Mouse (Mus musculus): ENCODE measurements around the gene Hist2h3b. TPM values are rescaled to one million over a fixed set of nuclear protein-coding genes. Genes with fewer than 3 reads are reported as not detected.
"Not testable (repeated sequence)": the region's sequence is repeated elsewhere in the genome, so short reads cannot be mapped to it uniquely, and the experiment has no call there.

Hist2h3b gene
- polyA plus RNA-seq, 1 experiment from 2014 or later = 5.3 TPM

GRCm38 (mm10) chr3:96266132-96266710, 2.2 kb upstream of the Hist2h3b start:
- H3K36me3 ChIP-seq (ENCODE audit: control insufficient read depth, insufficient read depth, low read length) = no peaks in the 10 kb centered on the region
- H3K9me3 ChIP-seq (ENCODE audit: control insufficient read depth, low read length) = no peaks in the 10 kb centered on the region
- no peaks in the 10 kb centered on the region for H3K27me3 ChIP-seq (ENCODE audit: control insufficient read depth, insufficient read depth, low read length)
- H3K9ac ChIP-seq (replicated peaks; ENCODE audit: low read depth, low read length) = no peak overlapping the region
- no peak overlapping the region for H3K4me3 ChIP-seq (ENCODE audit: low read depth, low read length)
- 93% methylated on average over 8 of the region's 8 CpGs for WGBS
- H3K4me2 ChIP-seq (ENCODE audit: low read depth, low read length) = no peak overlapping the region
- no peak for ATAC-seq (ENCODE audit: low read depth)
- H3K4me1 ChIP-seq (ENCODE audit: control insufficient read depth, insufficient read depth, low read length) = peaks cover 20% of the 10 kb centered on the region; the same call in 1 of the 2 replicates
- no peak overlapping the region for H3K27ac ChIP-seq (ENCODE audit: low read depth, low read length)

GRCm38 (mm10) chr3:96267541-96267940, 913 bp upstream of the Hist2h3b start:
- ATAC-seq (ENCODE audit: low read depth) = no peak
- Histone ChIP-seq H3K9ac (replicated peaks; ENCODE audit: low read depth, low read length) (no peak overlapping the region), H3K4me1 (ENCODE audit: control insufficient read depth, insufficient read depth, low read length) (peaks cover 20% of the 10 kb centered on the region; the same call in 1 of the 2 replicates), H3K27me3 (ENCODE audit: control insufficient read depth, insufficient read depth, low read length) (no peaks in the 10 kb centered on the region), H3K4me3 (ENCODE audit: low read depth, low read length) (no peak overlapping the region), H3K9me3 (ENCODE audit: control insufficient read depth, low read length) (no peaks in the 10 kb centered on the region), H3K36me3 (ENCODE audit: control insufficient read depth, insufficient read depth, low read length) (no peaks in the 10 kb centered on the region), H3K4me2 (ENCODE audit: low read depth, low read length) (no peak overlapping the region), H3K27ac (ENCODE audit: low read depth, low read length) (no peak overlapping the region; the same call in 1 of the 2 replicates)
- WGBS = 82% methylated on average over 4 of the region's 4 CpGs

- Histone ChIP-seq H3K4me1 (ENCODE audit: control insufficient read depth, insufficient read depth, low read length) (peaks cover 16% of the 10 kb centered on the region; the same call in 1 of the 2 replicates), H3K4me2 (ENCODE audit: low read depth, low read length) (peak overlapping the region; percentile 93), H3K4me3 (ENCODE audit: low read depth, low read length) (peak overlapping the region; percentile 55), H3K9ac (replicated peaks; ENCODE audit: low read depth, low read length) (peak overlapping the region; percentile 53), H3K27ac (ENCODE audit: low read depth, low read length) (peak overlapping the region; percentile 92)
- peak; percentile 47 for ATAC-seq (ENCODE audit: low read depth)
- not testable (repeated sequence) for H3K36me3 ChIP-seq (ENCODE audit: control insufficient read depth, insufficient read depth, low read length); H3K9me3 ChIP-seq (ENCODE audit: control insufficient read depth, low read length); H3K27me3 ChIP-seq (ENCODE audit: control insufficient read depth, insufficient read depth, low read length)
- WGBS = under 1% methylated on average over 9 of the region's 44 CpGs
Observed at GRCm38 (mm10) chr3:96268776-96269378, 423 bp downstream of the Hist2h3b start.

GRCm38 (mm10) chr3:96269511-96270474, 1.3 kb downstream of the Hist2h3b start, which contains the start of gene Hist2h2bb:
Gene Hist2h2bb, plus strand, starts transcription at chr3:96269752.
- Histone ChIP-seq H3K4me1 (ENCODE audit: control insufficient read depth, insufficient read depth, low read length) (peaks cover 7% of the 10 kb centered on the region; the same call in 1 of the 2 replicates), H3K9me3 (ENCODE audit: control insufficient read depth, low read length) (no peaks in the 10 kb centered on the region), H3K9ac (replicated peaks; ENCODE audit: low read depth, low read length) (peak within 1 kb of the TSS; percentile 59), H3K36me3 (ENCODE audit: control insufficient read depth, insufficient read depth, low read length) (no peaks in the 10 kb centered on the region), H3K4me2 (ENCODE audit: low read depth, low read length) (peak within 1 kb of the TSS; percentile 93), H3K27me3 (ENCODE audit: control insufficient read depth, insufficient read depth, low read length) (no peaks in the 10 kb centered on the region), H3K4me3 (ENCODE audit: low read depth, low read length) (peak within 1 kb of the TSS; percentile 55), H3K27ac (ENCODE audit: low read depth, low read length) (peak within 1 kb of the TSS; percentile 92)
- ATAC-seq (ENCODE audit: low read depth) = peak; percentile 96
- WGBS = under 1% methylated on average over 45 of the region's 45 CpGs

GRCm38 (mm10) chr3:96273591-96274465, 5.4 kb downstream of the Hist2h3b start:
- H3K4me2 ChIP-seq (ENCODE audit: low read depth, low read length) = no peak overlapping the region
- no peaks in the 10 kb centered on the region for H3K9me3 ChIP-seq (ENCODE audit: control insufficient read depth, low read length)
- H3K9ac ChIP-seq (replicated peaks; ENCODE audit: low read depth, low read length) = no peak overlapping the region
- no peaks in the 10 kb centered on the region for H3K27me3 ChIP-seq (ENCODE audit: control insufficient read depth, insufficient read depth, low read length)
- WGBS = 90% methylated on average over 17 of the region's 17 CpGs
- no peak for ATAC-seq (ENCODE audit: low read depth)
- H3K27ac ChIP-seq (ENCODE audit: low read depth, low read length) = no peak overlapping the region
- H3K4me3 ChIP-seq (ENCODE audit: low read depth, low read length) = no peak overlapping the region
- H3K4me1 ChIP-seq (ENCODE audit: control insufficient read depth, insufficient read depth, low read length) = 0 out of 2 replicates have a peak, but pooled peaks cover 3% of the 10 kb centered on the region
- H3K36me3 ChIP-seq (ENCODE audit: control insufficient read depth, insufficient read depth, low read length) = no peaks in the 10 kb centered on the region

GRCm38 (mm10) chr3:96277428-96277799, 9.0 kb downstream of the Hist2h3b start:
- Histone ChIP-seq H3K36me3 (ENCODE audit: control insufficient read depth, insufficient read depth, low read length) (no peaks in the 10 kb centered on the region), H3K9me3 (ENCODE audit: control insufficient read depth, low read length) (no peaks in the 10 kb centered on the region), H3K4me2 (ENCODE audit: low read depth, low read length) (peak overlapping the region; percentile 63), H3K4me1 (ENCODE audit: control insufficient read depth, insufficient read depth, low read length) (no peaks in the 10 kb centered on the region), H3K27me3 (ENCODE audit: control insufficient read depth, insufficient read depth, low read length) (no peaks in the 10 kb centered on the region), H3K27ac (ENCODE audit: low read depth, low read length) (peak overlapping the region; percentile 67; the same call in 1 of the 2 replicates), H3K4me3 (ENCODE audit: low read depth, low read length) (peak overlapping the region; percentile 43), H3K9ac (replicated peaks; ENCODE audit: low read depth, low read length) (peak overlapping the region; percentile 30; the same call in 1 of the 2 replicates)
- WGBS = 16% methylated on average over 8 of the region's 8 CpGs
- peak; percentile 5 for ATAC-seq (ENCODE audit: low read depth)

GRCm38 (mm10) chr3:96277800-96278624, 9.6 kb downstream of the Hist2h3b start:
- Histone ChIP-seq H3K4me3 (ENCODE audit: low read depth, low read length) (peak overlapping the region; percentile 43), H3K27me3 (ENCODE audit: control insufficient read depth, insufficient read depth, low read length) (no peaks in the 10 kb centered on the region), H3K36me3 (ENCODE audit: control insufficient read depth, insufficient read depth, low read length) (no peaks in the 10 kb centered on the region), H3K9me3 (ENCODE audit: control insufficient read depth, low read length) (no peaks in the 10 kb centered on the region), H3K4me2 (ENCODE audit: low read depth, low read length) (peak overlapping the region; percentile 63), H3K9ac (replicated peaks; ENCODE audit: low read depth, low read length) (peak overlapping the region; percentile 30), H3K4me1 (ENCODE audit: control insufficient read depth, insufficient read depth, low read length) (no peaks in the 10 kb centered on the region), H3K27ac (ENCODE audit: low read depth, low read length) (peak overlapping the region; percentile 87)
- peak; percentile 97 for ATAC-seq (ENCODE audit: low read depth)
- under 1% methylated on average over 49 of the region's 49 CpGs for WGBS
